Mouse (Mus musculus) stomach, embryonic 15.5 days (tissue): Measurements from ENCODE around the gene Zfp53. TPM values are rescaled to one million over a fixed set of nuclear protein-coding genes. Genes with fewer than 3 reads are reported as not detected.
"Not testable (repeated sequence)": the region's sequence is repeated elsewhere in the genome, so short reads cannot be mapped to it uniquely, and the experiment has no call there.

Experiments
- ATAC-seq: fragments of 200-750 bp; cut with Nextera tagmentation; 2 replicates; pipeline ENCODE4 v1.8.0; 2017; ENCODE audit warnings: low read depth, moderate number of reproducible peaks, moderate TSS enrichment; ENCODE audit not compliant: insufficient read depth, low FRiP score
- H3K27ac ChIP-seq: fragments of 300-500 bp; sonication (generic); 2 replicates; pipeline ENCODE4 v1.5.1; 2015; ENCODE audit warnings: mild to moderate bottlenecking, inconsistent platforms
- H3K27me3 ChIP-seq: fragments of 300-500 bp; sonication (generic); replicated peaks from 2 replicates; pipeline ENCODE4 v1.6.1; 2015; ENCODE audit warnings: inconsistent platforms
- H3K36me3 ChIP-seq: fragments of 300-500 bp; sonication (generic); 2 replicates; pipeline ENCODE4 v1.6.1; 2015; ENCODE audit warnings: inconsistent platforms
- H3K4me1 ChIP-seq: fragments of 300-500 bp; sonication (generic); 2 replicates; pipeline ENCODE4 v1.6.1; 2015; ENCODE audit warnings: inconsistent platforms
- H3K4me2 ChIP-seq: fragments of 300-500 bp; sonication (generic); 2 replicates; pipeline ENCODE4 v1.6.1; 2015; ENCODE audit warnings: mild to moderate bottlenecking, inconsistent platforms
- H3K4me3 ChIP-seq: fragments of 300-500 bp; sonication (generic); replicated peaks from 2 replicates; pipeline ENCODE4 v1.5.1; 2015; ENCODE audit warnings: inconsistent platforms
- H3K9ac ChIP-seq: fragments of 300-500 bp; sonication (generic); 2 replicates; pipeline ENCODE4 v1.6.1; 2015; ENCODE audit warnings: inconsistent platforms
- H3K9me3 ChIP-seq: fragments of 300-500 bp; sonication (generic); 2 replicates; pipeline ENCODE4 v1.6.1; 2016; ENCODE audit warnings: inconsistent platforms
- WGBS: fragments of 180-500 bp; shearing (Covaris S2); methylation state at CpG from one replicate; pipeline ENCODE4 v1.1.7; 2015; 5-methylcytosine and 5-hydroxymethylcytosine counted together
- polyA plus RNA-seq: library from polyadenylated mRNA; unstranded; fragments of >200 nt; fragmentation: Nextera tagmentation; extraction: Ambion mirVana; gene quantifications from 2 replicates; pipeline ENCODE4 v1.2.1, GENCODE M21; 2015

Zfp53 gene
- polyA plus RNA-seq, 1 experiment from 2014 or later, result 13.5 TPM

DNA sequence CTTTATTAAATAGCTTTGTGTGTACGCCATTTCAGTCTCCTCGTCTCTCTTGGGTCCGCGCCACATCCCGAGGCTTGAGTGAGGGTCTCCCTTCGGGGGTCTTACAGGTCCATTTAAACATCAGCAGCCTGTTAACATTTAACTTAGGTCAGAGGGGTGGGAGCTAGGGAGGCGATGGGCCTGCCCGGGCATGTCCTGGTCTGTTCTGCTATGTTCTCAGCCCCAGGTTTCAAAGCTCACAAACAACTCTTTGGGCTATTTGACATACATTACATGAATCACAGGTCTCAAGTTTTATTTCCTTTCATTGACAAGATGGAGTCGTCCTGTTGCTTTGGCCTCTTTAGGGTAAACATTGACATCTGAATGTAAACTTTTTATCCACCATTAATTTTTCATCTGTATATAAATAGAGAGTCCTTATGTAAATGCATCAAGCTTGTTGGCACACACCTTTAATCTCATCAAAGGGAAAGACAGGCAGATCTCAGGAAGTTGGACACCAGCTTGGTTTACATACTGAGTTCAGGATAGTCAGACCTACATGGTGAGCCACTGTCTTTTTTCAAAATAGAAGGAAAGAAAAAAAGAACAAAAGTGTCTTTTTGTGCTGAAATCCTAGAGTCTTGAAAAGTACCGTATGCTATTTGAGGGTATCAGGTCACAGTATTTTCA, 10.6 kb upstream of the Zfp53 start:
- not testable (repeated sequence) for H3K9me3 ChIP-seq, ATAC-seq, H3K36me3 ChIP-seq, H3K27ac ChIP-seq, H3K4me1 ChIP-seq, H3K27me3 ChIP-seq, H3K4me3 ChIP-seq, H3K9ac ChIP-seq, H3K4me2 ChIP-seq
- 49% methylated on average over 10 of the region's 10 CpGs for WGBS

DNA sequence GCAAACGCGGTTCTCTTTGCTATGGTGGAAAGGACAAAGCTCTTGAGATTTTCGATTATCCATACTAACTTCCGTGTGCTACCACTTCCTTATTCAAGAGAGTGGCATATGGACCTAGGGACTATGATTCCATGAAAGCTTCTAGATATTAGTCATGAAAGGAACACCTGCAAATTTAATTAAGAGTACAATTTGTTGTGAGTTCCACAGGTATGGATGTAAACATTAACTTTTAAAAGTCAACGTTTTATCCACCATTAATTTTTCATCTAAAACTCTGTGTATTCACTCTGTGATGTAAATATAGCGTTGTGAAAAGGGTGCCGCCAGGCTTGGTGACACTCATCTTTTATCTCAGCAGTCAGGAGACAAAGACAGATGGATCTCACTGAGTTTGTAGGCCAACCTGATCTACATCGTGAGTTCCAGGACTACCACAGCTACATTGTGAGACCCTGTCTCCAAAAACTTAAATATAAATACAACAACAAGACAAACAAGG, 753 bp downstream of the Zfp53 start:
- Histone ChIP-seq H3K4me2 (peak overlapping the region; percentile 70), H3K9me3 (no peaks in the 10 kb centered on the region), H3K27ac (peak overlapping the region; percentile 90), H3K9ac (peak overlapping the region; percentile 65; the same call in 1 of the 2 replicates), H3K4me1 (no peaks in the 10 kb centered on the region), H3K27me3 (no peaks in the 10 kb centered on the region), H3K4me3 (peak overlapping the region; percentile 94), H3K36me3 (peaks cover 4% of the 10 kb centered on the region; the same call in 1 of the 2 replicates)
- ATAC-seq, result no peak
- WGBS, result 6% methylated on average over 8 of the region's 8 CpGs

DNA sequence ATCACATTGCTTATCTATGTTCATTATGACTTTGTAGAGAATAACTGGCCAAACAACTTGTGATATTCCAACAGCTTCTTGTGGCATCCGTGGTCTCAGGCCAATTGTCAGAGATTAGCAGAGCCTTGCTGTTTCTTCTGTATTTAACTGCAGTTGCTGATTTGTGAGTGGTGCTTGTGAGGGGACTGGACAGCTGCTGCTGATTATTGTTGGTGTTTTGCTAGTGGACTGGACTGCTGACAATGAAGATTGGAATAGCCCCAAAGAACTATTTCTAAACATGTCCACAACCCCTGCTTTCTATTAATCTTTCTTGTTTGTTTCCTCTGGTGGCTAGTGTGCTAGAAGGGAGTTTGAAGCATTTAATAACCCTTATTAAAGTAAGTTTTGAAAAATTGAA, 12.6 kb downstream of the Zfp53 start:
- 86% methylated on average over 1 of the region's 1 CpGs for WGBS
- no peak for ATAC-seq
- Histone ChIP-seq H3K4me2 (no peak overlapping the region), H3K27me3 (no peaks in the 10 kb centered on the region), H3K4me1 (no peaks in the 10 kb centered on the region), H3K4me3 (no peak overlapping the region), H3K27ac (no peak overlapping the region), H3K9me3 (no peaks in the 10 kb centered on the region), H3K9ac (no peak overlapping the region), H3K36me3 (no peaks in the 10 kb centered on the region)

DNA sequence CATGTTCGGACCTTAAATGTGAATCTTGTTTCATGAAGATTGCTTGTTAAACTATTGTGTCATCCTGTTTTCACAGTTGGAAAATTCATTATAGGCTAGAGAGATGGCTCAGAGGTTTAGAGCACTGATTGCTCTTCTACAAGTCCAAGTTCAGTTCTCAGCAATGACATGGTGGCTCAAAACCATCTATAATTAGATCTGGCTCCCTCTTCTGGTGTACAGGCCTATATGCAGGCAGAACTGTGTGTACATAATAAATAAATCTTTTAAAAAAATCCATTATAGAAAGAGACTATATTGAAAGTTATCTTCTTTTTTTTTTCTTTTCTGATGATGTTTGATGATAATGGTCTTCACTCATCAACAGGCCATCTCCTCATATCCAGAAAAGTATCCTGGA, 15.7 kb downstream of the Zfp53 start:
- Histone ChIP-seq H3K9ac (no peak overlapping the region), H3K27me3 (no peaks in the 10 kb centered on the region), H3K36me3 (peaks cover 7% of the 10 kb centered on the region; the same call in 1 of the 2 replicates), H3K9me3 (no peaks in the 10 kb centered on the region), H3K4me1 (no peaks in the 10 kb centered on the region), H3K27ac (no peak overlapping the region), H3K4me3 (no peak overlapping the region), H3K4me2 (no peak overlapping the region)
- WGBS, result 85% methylated on average over 1 of the region's 1 CpGs
- ATAC-seq, result no peak

DNA sequence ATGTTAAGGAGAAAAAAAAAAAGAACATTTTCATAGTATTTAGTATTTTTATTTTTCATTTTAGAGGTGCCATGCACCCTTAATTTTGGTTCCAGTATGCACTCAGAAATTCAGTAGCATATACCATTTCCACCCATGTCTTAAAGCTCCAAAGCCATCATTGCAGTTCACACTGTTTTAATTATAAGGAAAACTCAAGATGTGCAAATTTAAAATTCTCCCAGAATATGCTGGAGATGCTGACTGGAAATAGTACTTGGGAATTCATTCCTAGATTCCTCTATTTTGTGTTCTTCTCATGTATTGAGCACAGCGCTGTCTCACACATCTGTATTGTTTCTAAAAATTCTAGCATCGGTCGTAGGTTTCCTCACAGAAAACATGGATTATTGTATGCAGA, 17.5 kb downstream of the Zfp53 start:
- H3K36me3 ChIP-seq, result peaks cover 7% of the 10 kb centered on the region; the same call in 1 of the 2 replicates
- no peak overlapping the region for H3K4me2 ChIP-seq
- no peak overlapping the region for H3K27ac ChIP-seq
- no peaks in the 10 kb centered on the region for H3K9me3 ChIP-seq
- H3K4me1 ChIP-seq, result no peaks in the 10 kb centered on the region
- H3K27me3 ChIP-seq, result no peaks in the 10 kb centered on the region
- no peak for ATAC-seq
- no peak overlapping the region for H3K9ac ChIP-seq
- 90% methylated on average over 3 of the region's 3 CpGs for WGBS
- no peak overlapping the region for H3K4me3 ChIP-seq

DNA sequence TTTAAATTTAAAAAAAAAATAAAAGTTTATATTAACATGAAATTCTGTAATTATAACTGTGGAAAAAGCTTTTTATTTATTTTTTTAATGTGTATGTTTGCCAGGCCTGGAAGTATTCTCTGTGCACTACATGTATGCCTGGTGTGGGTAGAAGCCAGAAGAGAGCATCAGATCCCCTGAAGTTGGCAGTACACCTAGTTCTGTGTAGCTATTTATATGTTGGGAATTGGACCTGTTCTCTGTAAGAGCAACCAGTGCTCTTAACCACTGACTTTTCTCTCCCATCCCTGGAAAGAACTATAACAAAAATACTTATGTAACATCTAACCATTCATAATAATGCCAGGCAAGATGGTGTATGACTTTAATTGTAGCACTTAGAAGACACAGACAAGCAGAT, 21.0 kb downstream of the Zfp53 start:
- Histone ChIP-seq H3K27ac (no peak overlapping the region), H3K4me2 (no peak overlapping the region), H3K27me3 (no peaks in the 10 kb centered on the region), H3K9ac (no peak overlapping the region), H3K9me3 (no peaks in the 10 kb centered on the region), H3K36me3 (peaks cover 7% of the 10 kb centered on the region; the same call in 1 of the 2 replicates), H3K4me1 (no peaks in the 10 kb centered on the region), H3K4me3 (no peak overlapping the region)
- no peak for ATAC-seq

DNA sequence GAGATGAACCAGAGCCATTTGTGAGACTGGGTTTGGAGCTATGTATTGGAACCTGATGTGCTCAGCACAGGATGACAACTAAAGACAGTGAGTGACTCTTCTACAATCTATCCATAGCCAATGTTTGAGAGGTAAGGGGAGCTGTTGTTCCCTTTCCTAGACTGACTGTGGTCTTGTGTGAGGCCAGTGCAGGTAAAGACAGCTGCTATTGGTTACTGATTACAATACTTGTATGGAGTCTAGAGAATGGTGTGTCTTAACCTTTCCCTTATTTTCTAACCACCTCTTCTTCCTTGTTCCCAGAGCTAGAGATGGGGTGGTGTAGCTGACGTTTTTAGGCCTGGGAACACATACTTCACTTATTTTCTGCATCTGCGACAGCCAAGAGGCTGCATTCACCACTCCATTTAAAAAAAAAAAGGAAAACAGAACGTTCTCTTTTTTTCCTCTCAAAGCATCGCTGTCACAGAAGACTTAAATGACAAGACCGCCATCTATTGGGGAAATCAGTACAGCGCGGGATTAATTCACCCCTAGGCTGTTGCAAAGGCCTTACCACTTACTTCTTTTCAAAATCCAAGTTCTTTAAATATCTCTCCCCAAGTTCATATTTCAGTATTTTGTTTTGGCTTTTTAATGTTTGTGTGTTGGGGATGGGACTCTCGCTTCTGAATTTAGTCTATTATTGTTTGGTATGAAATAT, 26.8 kb downstream of the Zfp53 start:
- Histone ChIP-seq H3K36me3 (no peaks in the 10 kb centered on the region), H3K27ac (peak overlapping the region; percentile 96), H3K27me3 (no peaks in the 10 kb centered on the region), H3K9me3 (no peaks in the 10 kb centered on the region), H3K4me3 (peak overlapping the region; percentile 62), H3K9ac (no peak overlapping the region), H3K4me1 (0 out of 2 replicates have a peak, but pooled peaks cover 3% of the 10 kb centered on the region), H3K4me2 (peak overlapping the region; percentile 76)
- WGBS, result under 1% methylated on average over 8 of the region's 8 CpGs
- peak; percentile 58; the same call in 1 of the 2 replicates for ATAC-seq

DNA sequence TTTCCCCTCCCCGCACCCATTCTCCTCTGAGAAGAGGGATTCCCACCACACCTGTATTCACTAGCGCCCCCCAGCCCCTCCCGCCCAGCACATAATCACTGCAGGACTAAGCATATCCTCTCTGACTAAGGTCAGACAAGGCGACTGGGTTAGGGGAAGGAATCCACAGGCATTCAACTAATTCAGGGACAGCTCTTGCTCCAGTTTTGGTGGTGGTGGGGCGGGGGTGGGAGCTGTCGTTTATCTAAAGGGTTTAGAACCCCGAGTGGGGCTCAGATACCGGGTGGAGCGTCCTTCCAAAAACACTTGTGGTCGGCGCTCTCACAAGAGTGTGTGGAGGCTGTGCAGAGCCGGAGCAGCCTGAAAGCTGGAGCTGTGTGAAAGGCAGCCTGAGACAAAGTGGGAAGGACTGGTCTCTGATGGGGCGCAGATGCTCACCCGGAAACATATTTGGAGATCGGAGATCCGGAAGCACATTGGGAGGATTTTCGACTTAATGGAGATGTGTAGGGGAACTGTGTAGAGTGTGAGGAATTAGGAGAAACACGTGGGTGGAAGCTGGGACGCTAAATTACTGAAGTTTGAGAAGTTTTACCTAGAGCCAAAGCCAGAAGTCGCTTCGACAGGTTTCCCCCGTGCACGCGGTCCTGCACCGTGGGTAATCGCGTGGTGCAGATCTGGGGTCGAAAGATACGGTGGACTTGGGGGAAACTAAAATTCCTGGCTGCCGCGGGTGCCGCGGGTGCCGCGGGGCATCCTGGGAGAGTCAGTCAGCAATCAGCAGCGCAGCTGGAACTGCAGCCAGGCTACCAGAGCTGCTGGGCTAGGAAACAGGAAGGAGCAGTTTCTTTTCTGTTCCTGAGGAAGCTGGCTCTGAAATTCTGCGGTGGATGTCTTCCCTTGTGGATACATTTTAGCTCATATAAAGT, 27.7 kb downstream of the Zfp53 start:
- Histone ChIP-seq H3K9me3 (no peaks in the 10 kb centered on the region), H3K4me3 (peak overlapping the region; percentile 62), H3K36me3 (no peaks in the 10 kb centered on the region), H3K27me3 (no peaks in the 10 kb centered on the region), H3K9ac (peak overlapping the region; percentile 48), H3K4me2 (peak overlapping the region; percentile 76), H3K4me1 (0 out of 2 replicates have a peak, but pooled peaks cover 3% of the 10 kb centered on the region), H3K27ac (peak overlapping the region; percentile 96)
- peak; percentile 89 for ATAC-seq
- WGBS, result under 1% methylated on average over 37 of the region's 37 CpGs

DNA sequence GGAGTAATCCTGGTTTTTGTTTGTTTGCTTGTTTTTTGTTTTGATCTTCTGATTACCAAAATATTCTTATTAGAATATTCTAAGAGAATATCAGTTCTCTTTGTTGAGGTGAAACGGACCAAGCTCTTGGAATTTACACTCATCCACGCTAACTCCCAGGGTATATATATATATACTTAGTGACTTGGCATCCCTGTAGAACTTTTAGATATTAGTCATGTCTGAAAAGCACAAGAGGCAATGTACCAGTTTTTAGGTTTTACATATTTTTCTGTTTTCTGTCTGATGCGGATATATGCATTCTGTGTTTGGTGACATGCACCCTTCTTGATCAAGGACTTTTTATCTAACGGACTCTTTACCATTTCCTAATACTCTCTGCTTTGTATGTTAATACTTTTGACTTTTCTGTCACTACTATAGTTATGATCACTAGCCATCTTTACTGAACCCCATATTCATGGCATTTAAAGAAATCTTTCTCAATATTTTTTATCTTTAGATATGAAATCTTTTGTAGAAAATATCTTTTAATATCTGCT, 28.4 kb downstream of the Zfp53 start:
- Histone ChIP-seq H3K9ac (peak overlapping the region; percentile 48; the same call in 1 of the 2 replicates), H3K36me3 (no peaks in the 10 kb centered on the region), H3K4me1 (0 out of 2 replicates have a peak, but pooled peaks cover 3% of the 10 kb centered on the region), H3K4me2 (peak overlapping the region; percentile 76), H3K27ac (peak overlapping the region; percentile 96), H3K27me3 (no peaks in the 10 kb centered on the region), H3K9me3 (no peaks in the 10 kb centered on the region), H3K4me3 (peak overlapping the region; percentile 62)
- no peak for ATAC-seq
- 28% methylated on average over 4 of the region's 4 CpGs for WGBS

DNA sequence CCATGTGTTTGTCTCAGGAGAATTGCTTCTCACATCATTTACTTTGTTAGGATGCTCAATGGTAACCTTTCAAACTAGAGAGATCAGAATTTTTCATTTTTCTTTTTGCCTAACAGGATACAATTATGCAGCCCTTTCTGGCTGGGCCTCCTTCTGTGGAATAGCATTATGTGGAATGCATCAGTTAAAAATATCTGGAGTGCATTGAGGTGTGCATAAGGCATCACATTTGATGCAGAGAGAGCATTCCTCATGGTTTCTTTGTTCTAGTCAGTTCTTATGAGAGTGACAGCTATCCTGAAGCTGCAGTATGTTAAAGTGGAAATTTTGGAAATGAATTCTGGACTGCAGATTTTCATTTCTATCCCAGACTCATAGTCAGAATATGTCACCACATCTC, 37.5 kb downstream of the Zfp53 start:
- Histone ChIP-seq H3K9me3 (no peaks in the 10 kb centered on the region), H3K9ac (no peak overlapping the region), H3K4me2 (no peak overlapping the region), H3K27ac (no peak overlapping the region), H3K36me3 (no peaks in the 10 kb centered on the region), H3K4me3 (no peak overlapping the region), H3K27me3 (no peaks in the 10 kb centered on the region), H3K4me1 (no peaks in the 10 kb centered on the region)
- ATAC-seq, result no peak

DNA sequence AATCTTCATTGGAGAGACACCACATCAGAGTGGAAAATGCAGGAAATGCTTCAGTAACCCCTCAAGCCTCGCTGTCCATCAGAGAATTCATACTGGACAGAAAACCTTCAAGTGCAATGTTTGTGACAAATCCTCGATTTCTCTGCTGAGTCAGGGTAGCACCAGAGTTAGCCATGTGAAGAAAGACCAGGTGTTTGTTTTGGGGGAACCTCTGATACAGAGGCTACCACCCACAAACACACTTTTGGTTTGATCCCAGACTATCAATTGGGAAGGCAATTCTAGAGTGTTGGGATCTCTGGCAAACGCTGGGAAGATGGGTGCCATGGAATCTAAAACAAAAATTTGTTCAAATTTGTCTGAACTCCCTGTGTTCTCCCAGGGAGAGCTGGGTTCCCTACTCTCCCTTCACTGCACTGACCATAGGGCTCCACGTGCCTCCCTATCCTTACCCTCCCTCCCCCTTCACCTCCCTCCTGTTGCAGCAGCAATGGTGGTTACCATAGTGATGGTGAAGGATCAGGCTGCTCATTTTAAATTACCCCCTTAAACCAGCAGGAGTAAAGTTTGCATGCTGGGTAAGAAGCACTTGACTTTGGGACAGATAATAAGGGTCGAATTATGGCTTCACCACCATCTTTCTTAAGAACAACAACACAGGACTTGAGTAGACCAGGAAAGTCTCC, 42.0 kb downstream of the Zfp53 start:
- no peaks in the 10 kb centered on the region for H3K9me3 ChIP-seq
- H3K36me3 ChIP-seq, result no peaks in the 10 kb centered on the region
- no peak overlapping the region for H3K27ac ChIP-seq
- H3K27me3 ChIP-seq, result no peaks in the 10 kb centered on the region
- 78% methylated on average over 5 of the region's 5 CpGs for WGBS
- no peak overlapping the region for H3K4me2 ChIP-seq
- H3K4me3 ChIP-seq, result no peak overlapping the region
- H3K4me1 ChIP-seq, result peaks cover 13% of the 10 kb centered on the region
- H3K9ac ChIP-seq, result no peak overlapping the region
- ATAC-seq, result no peak
